ENCODE assay signal across 8 mouse cellular contexts in the genomic region with DNA sequence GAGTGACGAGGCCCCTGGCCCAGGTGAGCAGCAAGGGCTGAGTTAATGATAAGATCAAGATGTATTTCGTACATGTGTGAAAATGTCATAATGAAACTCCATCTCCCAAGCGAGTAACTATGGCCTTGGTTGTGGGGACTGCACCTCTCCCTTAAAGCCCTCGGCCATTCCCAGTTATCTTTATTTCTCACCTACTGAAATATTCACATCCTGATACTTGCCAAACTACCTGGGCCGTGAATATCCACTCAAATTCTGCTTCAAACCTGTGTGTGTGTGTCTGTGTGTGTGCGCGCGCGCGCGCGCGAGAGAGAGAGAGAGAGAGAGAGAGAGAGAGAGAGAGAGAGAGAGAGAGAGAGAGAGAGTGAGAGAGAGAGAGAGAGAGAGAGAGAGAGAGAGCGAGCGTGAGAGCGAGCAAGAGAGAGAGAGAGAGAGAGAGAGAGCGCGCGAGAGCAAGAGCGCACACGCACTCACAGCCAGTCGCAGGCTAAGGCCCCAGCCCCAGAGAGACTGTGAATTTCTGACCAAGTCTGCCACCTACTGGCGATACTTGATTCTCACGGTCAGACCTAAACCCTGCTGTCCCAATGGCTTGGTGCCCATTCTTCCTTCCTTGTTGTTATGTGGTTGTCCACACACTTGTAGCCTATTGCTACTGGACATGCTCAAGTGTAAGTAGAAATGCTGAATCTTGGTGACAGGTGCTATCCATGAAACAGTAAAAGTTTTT. TPM values are rescaled to one million over a fixed set of nuclear protein-coding genes. Genes with fewer than 3 reads are reported as not detected.
DNase-seq lines count a peak whose midpoint lies in the region; ATAC-seq and TF ChIP-seq lines count a peak whose summit lies in the region.

No protein-coding gene starts in this region.

- peak; percentile 91 for DNase-seq in gastrocnemius, postnatal 10 days
- peak; percentile 87 for DNase-seq in hindlimb bud, embryonic 11.5 days (ENCODE audit: extremely low spot score, low read depth, low spot score)
- DNase-seq in left cerebral cortex, adult 2 months (ENCODE audit: extremely low spot score in 1 of 2, low spot score in 2 of 2) = peak; percentile 86 to 88
- peak; percentile 91 for DNase-seq in right cerebral cortex, adult 18-20 months
- DNase-seq in urinary bladder, adult 2 months (ENCODE audit: low spot score) = peak; percentile 39

- H3K27ac ChIP-seq in cortical plate, adult 2 months (ENCODE audit: insufficient read depth, low read length) = no peak overlapping the region
- no peak overlapping the region for H3K27ac ChIP-seq in left cerebral cortex, adult 2 months

- no peak for TF ChIP-seq POLR2A in cortical plate, adult 2 months (IDR thresholded peaks at IDR 0.05; ENCODE audit: extremely low read depth, insufficient read depth, low read length)

- peak; percentile 90 for TF ChIP-seq CTCF in cortical plate, adult 2 months (IDR thresholded peaks at IDR 0.05; ENCODE audit: extremely low read depth, insufficient read depth, low read length)
- peak; percentile 79 for TF ChIP-seq CTCF in left cerebral cortex, adult 2 months (IDR thresholded peaks at IDR 0.05)

- ATAC-seq in activated CD4-positive, CD25-positive, alpha-beta regulatory T cell, adult 4 months = peak; percentile 96
- peak; percentile 98 for ATAC-seq in megakaryocyte, adult 5-6 weeks (ENCODE audit: poor library complexity, severe bottlenecking)

- H3K4me3 ChIP-seq in cortical plate, adult 2 months (ENCODE audit: insufficient read depth, low read length) = no peak overlapping the region
- no peak overlapping the region for H3K4me3 ChIP-seq in left cerebral cortex, adult 2 months

- H3K4me1 ChIP-seq in cortical plate, adult 2 months (ENCODE audit: control insufficient read depth, insufficient read depth, low read length) = no peaks in the 10 kb centered on the region

- intact Hi-C loops in left cerebral cortex, adult 2 months (cut with DNase I) = loop anchor here (1.0 to 5.0 kb wide), 2 partner anchors 29 to 121 kb away; partner anchors contain the start of gene Paxbp1

RNA-seq across cellular contexts. Expression of gene 4932438H23Rik, which starts 21.6 kb away (rescaled TPM):
- 1 to 10 TPM in 1 of 2 experiments, under 1 TPM in 1; 0.22 to 1.0 TPM for polyA plus RNA-seq in activated CD4-positive, CD25-positive, alpha-beta regulatory T cell, adult 4 months (2017; shearing (Covaris generic))
- 0.74 and 1.2 TPM in 2 replicates for polyA plus RNA-seq in cortical plate, adult 2 months (2012; rRNA removed)
- 1 to 10 TPM; 1.3 to 2.6 TPM for total RNA-seq in gastrocnemius, postnatal 10 days (2021)
- under 1 TPM; 0.72 to 0.91 TPM for total RNA-seq in left cerebral cortex, adult 2 months (2021)
- 0.09 TPM in 1 of 2 replicates, not detected in the other for total RNA-seq in megakaryocyte, adult 5-6 weeks (2015)
- 0.12 and 0.15 TPM in 2 replicates for total RNA-seq in megakaryocyte, adult 5-6 weeks (2017)
- polyA plus RNA-seq in urinary bladder, adult 2 months (2012; rRNA removed) = 0.87 and 0.94 TPM in 2 replicates

RNA-seq across cellular contexts. Expression of gene Paxbp1, which starts 29.0 kb away (rescaled TPM):
- polyA plus RNA-seq in activated CD4-positive, CD25-positive, alpha-beta regulatory T cell, adult 4 months (2017; shearing (Covaris generic)) = 10 to 100 TPM; 83.2 to 84.4 TPM
- 81.5 and 92.3 TPM in 2 replicates for polyA plus RNA-seq in cortical plate, adult 2 months (2012; rRNA removed)
- 10 to 100 TPM; 12.8 to 26.2 TPM for total RNA-seq in gastrocnemius, postnatal 10 days (2021)
- total RNA-seq in left cerebral cortex, adult 2 months (2021) = 10 to 100 TPM; 66.1 to 76.5 TPM
- 71.3 and 81.9 TPM in 2 replicates for total RNA-seq in megakaryocyte, adult 5-6 weeks (2015)
- total RNA-seq in megakaryocyte, adult 5-6 weeks (2017) = 68.3 and 79.2 TPM in 2 replicates
- 51.5 and 63.4 TPM in 2 replicates for polyA plus RNA-seq in urinary bladder, adult 2 months (2012; rRNA removed)

Comparison
In these comparisons a context has a peak if more than half of its experiments do, and no peak if none do; other contexts are left out.
1. DNase-seq: peak in every context shown above with its lines; median percentile 91 in gastrocnemius, postnatal 10 days; 91 in right cerebral cortex, adult 18-20 months; 87 in hindlimb bud, embryonic 11.5 days; 87 in left cerebral cortex, adult 2 months; 39 in urinary bladder, adult 2 months.